Mouse (Mus musculus): ENCODE measurements around the gene Herc1. TPM values are rescaled to one million over a fixed set of nuclear protein-coding genes. Genes with fewer than 3 reads are reported as not detected.

The Herc1 gene
- polyA plus RNA-seq, 1 experiment = 1.9 TPM

DNA sequence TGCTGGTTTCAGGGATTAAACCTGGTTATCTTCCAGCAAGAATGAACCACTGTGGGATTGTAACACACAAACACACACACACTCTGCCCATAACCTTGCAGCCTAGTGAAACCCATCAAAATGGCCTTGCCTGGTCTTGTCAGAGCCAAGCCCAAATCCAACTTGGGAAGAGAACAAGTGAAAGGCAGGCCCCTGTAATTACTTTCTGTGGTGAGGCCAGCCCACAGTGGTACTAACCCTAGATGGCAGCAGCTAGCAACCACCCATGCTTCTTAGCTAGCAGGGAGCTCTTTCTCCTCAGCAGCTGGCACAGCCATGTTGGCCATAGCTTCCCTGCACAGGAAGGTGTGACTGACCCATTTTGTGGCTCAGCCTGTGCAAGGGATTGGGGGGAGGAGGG lies 162.9 kb downstream of the Herc1 start:
- TF ChIP-seq GATA1 (IDR thresholded peaks at IDR 0.05; ENCODE audit: low read length) (no peak), TAL1 (IDR thresholded peaks at IDR 0.05; ENCODE audit: low read length) (no peak)

DNA sequence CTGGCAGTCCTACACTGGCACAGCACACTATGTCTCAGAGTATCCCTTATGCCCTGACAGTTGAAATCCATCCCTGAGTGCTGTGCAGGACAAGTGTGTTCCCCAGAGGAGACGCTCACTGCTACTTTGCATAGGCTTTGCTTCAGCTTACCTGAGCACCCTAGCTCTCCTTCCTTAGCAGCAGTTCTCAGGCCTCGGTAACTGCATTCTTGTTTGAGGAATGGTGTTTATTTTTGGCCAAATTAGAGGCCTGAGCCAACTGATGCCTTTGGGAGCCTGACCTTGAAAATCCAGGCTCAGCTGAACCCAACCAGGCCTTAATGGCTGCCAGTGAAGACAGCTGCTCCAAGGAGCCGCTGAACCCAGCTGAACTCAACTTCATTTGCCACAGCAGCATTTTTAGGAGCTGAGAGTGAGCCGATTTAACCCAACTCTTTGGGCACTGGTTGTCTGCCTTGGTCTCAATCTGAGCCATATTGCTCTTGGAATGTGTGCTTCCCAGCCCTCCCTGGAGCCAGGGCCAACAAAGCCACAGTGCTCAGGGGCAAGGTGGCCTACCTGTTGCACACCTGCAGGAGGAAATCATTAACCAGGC lies 163.5 kb downstream of the Herc1 start:
- H3K36me3 ChIP-seq (ENCODE audit: control insufficient read depth) = peaks cover 94% of the 10 kb centered on the region

More for the DNA sequence above, 162.9 kb downstream of the Herc1 start:
- Histone ChIP-seq H3K27me3 (ENCODE audit: control insufficient read depth) (no peaks in the 10 kb centered on the region), H3K9me3 (ENCODE audit: control insufficient read depth, low read length) (no peaks in the 10 kb centered on the region), H3K36me3 (ENCODE audit: control insufficient read depth) (peaks cover 95% of the 10 kb centered on the region), H3K4me1 (ENCODE audit: control insufficient read depth) (peaks cover 52% of the 10 kb centered on the region), H3K4me3 (replicated peaks) (no peak overlapping the region)

DNA sequence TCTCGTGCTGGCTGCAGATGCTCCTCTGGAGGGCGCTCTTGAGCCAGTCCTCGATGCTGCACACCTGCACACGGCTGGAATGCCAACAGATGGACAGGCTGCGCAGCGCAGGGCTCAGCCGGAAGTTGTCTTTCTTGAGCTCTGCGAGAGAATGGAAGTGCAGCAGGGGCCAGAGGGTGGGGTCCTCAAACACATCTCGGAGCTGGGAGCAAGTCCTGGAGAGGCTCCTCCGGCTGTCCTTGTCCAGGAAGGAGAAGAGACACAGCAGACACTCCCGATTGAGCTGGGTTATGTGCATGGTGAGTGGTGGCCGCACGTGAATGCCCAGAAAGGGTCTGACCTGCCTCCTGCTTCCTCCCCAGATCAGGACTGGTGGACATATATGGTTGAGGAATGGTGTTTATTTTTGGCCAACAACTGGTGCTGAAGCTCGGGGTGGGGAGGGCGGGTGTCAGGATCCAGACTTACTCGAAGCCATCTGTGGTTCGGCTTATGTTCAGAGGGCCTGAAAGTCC lies 164.1 kb downstream of the Herc1 start, which contains the start of gene Fbxl22:
TSS of gene Fbxl22 (minus strand) at position 338 of the 515 bp plus-strand sequence.
- Histone ChIP-seq H3K9me3 (ENCODE audit: control insufficient read depth, low read length) (no peaks in the 10 kb centered on the region), H3K4me3 (replicated peaks) (no peak within 1 kb of the TSS), H3K36me3 (ENCODE audit: control insufficient read depth) (peaks cover 93% of the 10 kb centered on the region), H3K4me1 (ENCODE audit: control insufficient read depth) (peaks cover 46% of the 10 kb centered on the region), H3K27me3 (ENCODE audit: control insufficient read depth) (no peaks in the 10 kb centered on the region)
- TF ChIP-seq GATA1 (IDR thresholded peaks at IDR 0.05; ENCODE audit: low read length) (no peak), TAL1 (IDR thresholded peaks at IDR 0.05; ENCODE audit: low read length) (no peak)

More for the DNA sequence above, 163.5 kb downstream of the Herc1 start:
- TF ChIP-seq TAL1 (IDR thresholded peaks at IDR 0.05; ENCODE audit: low read length) (no peak), GATA1 (IDR thresholded peaks at IDR 0.05; ENCODE audit: low read length) (no peak)
- Histone ChIP-seq H3K4me3 (replicated peaks) (no peak overlapping the region), H3K9me3 (ENCODE audit: control insufficient read depth, low read length) (no peaks in the 10 kb centered on the region), H3K4me1 (ENCODE audit: control insufficient read depth) (peaks cover 51% of the 10 kb centered on the region), H3K27me3 (ENCODE audit: control insufficient read depth) (no peaks in the 10 kb centered on the region)

DNA sequence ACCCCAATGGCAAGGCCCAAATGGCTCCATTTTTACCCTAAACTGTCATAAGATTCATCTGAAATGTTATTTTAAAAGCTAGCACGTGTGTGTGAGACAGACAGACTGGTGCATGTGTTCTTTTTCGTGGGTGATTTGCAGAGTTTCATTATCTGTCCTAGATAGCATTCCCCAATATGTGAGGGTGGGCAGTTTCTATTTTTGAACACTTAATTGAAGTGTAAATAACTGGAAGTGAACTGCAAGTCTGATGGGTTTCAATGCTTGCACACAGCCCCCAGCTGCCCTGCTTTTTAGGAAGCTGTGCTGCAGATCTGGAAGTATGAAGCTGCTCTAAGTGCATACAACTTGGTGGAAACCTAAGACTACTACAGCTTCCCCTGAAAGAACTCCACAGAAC lies 164.9 kb downstream of the Herc1 start:
- Histone ChIP-seq H3K9me3 (ENCODE audit: control insufficient read depth, low read length) (no peaks in the 10 kb centered on the region), H3K4me3 (replicated peaks) (no peak overlapping the region), H3K36me3 (ENCODE audit: control insufficient read depth) (peaks cover 93% of the 10 kb centered on the region), H3K4me1 (ENCODE audit: control insufficient read depth) (peaks cover 39% of the 10 kb centered on the region), H3K27me3 (ENCODE audit: control insufficient read depth) (no peaks in the 10 kb centered on the region)
- TF ChIP-seq GATA1 (IDR thresholded peaks at IDR 0.05; ENCODE audit: low read length) = no peak
- no peak for TF ChIP-seq TAL1 (IDR thresholded peaks at IDR 0.05; ENCODE audit: low read length)

DNA sequence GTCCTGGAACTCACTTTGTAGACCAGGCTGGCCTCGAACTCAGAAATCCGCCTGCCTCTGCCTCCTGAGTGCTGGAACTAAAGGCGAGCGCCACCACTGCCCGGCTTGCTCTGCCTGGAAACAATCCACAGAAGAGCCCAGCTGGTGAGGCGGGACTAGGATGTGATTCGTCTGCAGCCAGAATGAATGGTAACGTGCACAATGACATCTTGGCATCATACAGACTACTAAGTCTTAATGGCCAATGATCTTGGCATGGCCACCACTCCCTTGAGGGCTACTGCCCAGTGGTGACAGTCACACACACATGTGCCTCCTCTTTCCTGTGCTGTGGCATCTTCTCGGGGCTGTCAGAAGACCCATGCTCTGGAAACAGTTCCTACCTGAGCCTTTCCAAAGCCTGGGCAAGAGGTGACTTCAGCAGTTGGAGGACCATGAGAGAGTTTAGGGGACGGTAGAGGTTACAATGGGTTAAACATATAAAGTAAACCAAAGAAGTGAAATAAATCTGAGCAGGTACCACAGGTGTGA lies 165.5 kb downstream of the Herc1 start:
- TF ChIP-seq TAL1 (IDR thresholded peaks at IDR 0.05; ENCODE audit: low read length) (no peak), GATA1 (IDR thresholded peaks at IDR 0.05; ENCODE audit: low read length) (no peak)
- Histone ChIP-seq H3K4me3 (replicated peaks) (no peak overlapping the region), H3K4me1 (ENCODE audit: control insufficient read depth) (peaks cover 33% of the 10 kb centered on the region), H3K27me3 (ENCODE audit: control insufficient read depth) (no peaks in the 10 kb centered on the region), H3K9me3 (ENCODE audit: control insufficient read depth, low read length) (no peaks in the 10 kb centered on the region), H3K36me3 (ENCODE audit: control insufficient read depth) (peaks cover 92% of the 10 kb centered on the region)

- H3K27me3 ChIP-seq (ENCODE audit: control insufficient read depth) = no peaks in the 10 kb centered on the region
- no peaks in the 10 kb centered on the region for H3K9me3 ChIP-seq (ENCODE audit: control insufficient read depth, low read length)
- peaks cover 90% of the 10 kb centered on the region for H3K36me3 ChIP-seq (ENCODE audit: control insufficient read depth)
- no peak for TF ChIP-seq GATA1 (IDR thresholded peaks at IDR 0.05; ENCODE audit: low read length)
- no peak for TF ChIP-seq TAL1 (IDR thresholded peaks at IDR 0.05; ENCODE audit: low read length)
- peaks cover 26% of the 10 kb centered on the region for H3K4me1 ChIP-seq (ENCODE audit: control insufficient read depth)
- H3K4me3 ChIP-seq (replicated peaks) = no peak overlapping the region
Measured at GRCm38 (mm10) chr9:66516296-66516940, 166.2 kb downstream of the Herc1 start.

GRCm38 (mm10) chr9:66517746-66518145 lies 167.5 kb downstream of the Herc1 start:
- H3K9me3 ChIP-seq (ENCODE audit: control insufficient read depth, low read length) = no peaks in the 10 kb centered on the region

DNA sequence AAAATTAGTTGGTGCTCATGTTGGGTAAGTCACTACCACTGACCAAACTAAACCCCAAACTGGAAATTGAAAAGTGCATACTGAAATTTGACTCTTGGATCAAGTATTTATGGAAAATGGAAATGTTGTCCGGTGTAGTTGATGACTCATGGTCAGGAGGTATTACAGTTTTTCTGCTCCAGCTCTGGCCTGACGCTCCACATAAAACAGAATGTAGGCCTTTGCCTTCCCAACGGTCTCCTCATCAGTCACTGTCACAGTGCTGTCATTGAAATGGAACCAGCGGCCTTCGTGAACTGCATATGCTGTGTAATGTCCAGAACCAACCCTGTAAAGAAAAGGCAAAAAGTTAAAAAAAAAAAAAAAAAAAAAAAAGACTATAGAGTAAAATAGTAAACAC lies 168.0 kb downstream of the Herc1 start:
- H3K27me3 ChIP-seq (ENCODE audit: control insufficient read depth) = no peaks in the 10 kb centered on the region
- peaks cover 8% of the 10 kb centered on the region for H3K4me1 ChIP-seq (ENCODE audit: control insufficient read depth)

More at GRCm38 (mm10) chr9:66517746-66518145, 167.5 kb downstream of the Herc1 start:
- no peak overlapping the region for H3K4me3 ChIP-seq (replicated peaks)
- peaks cover 88% of the 10 kb centered on the region for H3K36me3 ChIP-seq (ENCODE audit: control insufficient read depth)
- peaks cover 13% of the 10 kb centered on the region for H3K4me1 ChIP-seq (ENCODE audit: control insufficient read depth)
- no peaks in the 10 kb centered on the region for H3K27me3 ChIP-seq (ENCODE audit: control insufficient read depth)
- TF ChIP-seq TAL1 (IDR thresholded peaks at IDR 0.05; ENCODE audit: low read length) (no peak), GATA1 (IDR thresholded peaks at IDR 0.05; ENCODE audit: low read length) (no peak)

DNA sequence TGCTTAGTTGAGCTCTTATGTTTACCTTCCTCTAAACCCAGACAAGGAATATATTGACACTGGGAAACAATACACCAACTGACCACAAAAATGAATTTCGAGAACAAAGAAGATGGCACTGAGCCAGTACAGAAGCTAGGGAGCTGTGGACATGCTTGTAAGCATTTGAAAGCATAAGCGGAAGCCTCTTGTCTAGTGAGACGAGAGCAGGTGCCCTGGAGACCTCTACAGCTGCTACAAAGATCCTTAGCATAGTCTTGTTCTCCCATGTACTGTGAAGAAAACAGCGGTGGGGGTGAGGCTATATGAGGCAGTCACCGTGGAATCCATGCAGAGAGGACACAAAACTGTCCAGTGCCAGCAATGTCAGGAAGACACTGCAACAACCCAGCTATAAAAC lies 168.7 kb downstream of the Herc1 start:
- H3K27me3 ChIP-seq (ENCODE audit: control insufficient read depth) = no peaks in the 10 kb centered on the region
- H3K4me3 ChIP-seq (replicated peaks) = no peak overlapping the region
- H3K36me3 ChIP-seq (ENCODE audit: control insufficient read depth) = peaks cover 84% of the 10 kb centered on the region
- H3K9me3 ChIP-seq (ENCODE audit: control insufficient read depth, low read length) = no peaks in the 10 kb centered on the region
- TF ChIP-seq TAL1 (IDR thresholded peaks at IDR 0.05; ENCODE audit: low read length) = no peak
- TF ChIP-seq GATA1 (IDR thresholded peaks at IDR 0.05; ENCODE audit: low read length) = no peak
- H3K4me1 ChIP-seq (ENCODE audit: control insufficient read depth) = peaks cover 2% of the 10 kb centered on the region; the same call in 1 of the 2 replicates

More for the DNA sequence above, 168.0 kb downstream of the Herc1 start:
- Histone ChIP-seq H3K36me3 (ENCODE audit: control insufficient read depth) (peaks cover 84% of the 10 kb centered on the region), H3K9me3 (ENCODE audit: control insufficient read depth, low read length) (no peaks in the 10 kb centered on the region), H3K4me3 (replicated peaks) (no peak overlapping the region)
- TF ChIP-seq TAL1 (IDR thresholded peaks at IDR 0.05; ENCODE audit: low read length) (no peak), GATA1 (IDR thresholded peaks at IDR 0.05; ENCODE audit: low read length) (no peak)
